Mouse (Mus musculus): Measurements from ENCODE around the gene Zfp683. TPM values are rescaled to one million over a fixed set of nuclear protein-coding genes. Genes with fewer than 3 reads are reported as not detected.

Gene Zfp683
- total and polyA plus RNA-seq, 3 experiments: 0.16 TPM; not detected in 2

- dilution Hi-C loops (cut with MboI; ENCODE audit: extremely low pct_ligation_motif_present, extremely low pct_unique_long_range_greater_than_20kb, low sequenced_read_pairs): no loop called here
- Histone ChIP-seq H3K9ac (ENCODE audit: insufficient read depth, low read depth) (no peak overlapping the region), H3K9me3 (replicated peaks; ENCODE audit: low read length) (peaks cover 14% of the 10 kb centered on the region), H3K4me3 (replicated peaks in 1 of 3; ENCODE audit: low read depth in 2 of 3, low read length in 2 of 3, poor library complexity in 1 of 3) (no peak overlapping the region), H3K27ac (ENCODE audit: insufficient read depth, low read depth) (no peak overlapping the region), H3K4me1 (ENCODE audit: control insufficient read depth in 1 of 2, insufficient read depth in 2 of 2) (peaks cover 2 to 15% of the 10 kb centered on the region in 2 experiments; a peak in 2 of 4 replicates), H3K79me2 (replicated peaks; ENCODE audit: control insufficient read depth, extremely low read depth, insufficient read depth, poor library complexity, severe bottlenecking) (no peaks in the 10 kb centered on the region), H3K4me2 (ENCODE audit: insufficient read depth, low read depth, poor library complexity, severe bottlenecking) (no peak overlapping the region), H3K27me3 (replicated peaks) (no peaks in the 10 kb centered on the region), H3K36me3 (replicated peaks in 1 of 2; ENCODE audit: control insufficient read depth in 1 of 2, insufficient read depth in 1 of 2, low read length in 1 of 2) (no peaks in the 10 kb centered on the region)
- TF ChIP-seq MAFK (IDR thresholded peaks at IDR 0.05; ENCODE audit: insufficient replicate concordance, low read length): no peak
- TF ChIP-seq CTCF (conservative IDR thresholded peaks at IDR 0.05 in 1 of 2, IDR thresholded peaks at IDR 0.05 in 1 of 2; ENCODE audit: low read depth in 2 of 2, low read length in 2 of 2): no peak
- no peak for TF ChIP-seq ZNF384 (IDR thresholded peaks at IDR 0.05; ENCODE audit: low read depth, low read length)
- TF ChIP-seq HCFC1 (IDR thresholded peaks at IDR 0.05; ENCODE audit: low read depth, low read length): no peak
- no peak for TF ChIP-seq TBP (conservative IDR thresholded peaks at IDR 0.05; ENCODE audit: low read depth, low read length)
- TF ChIP-seq CHD1 (IDR thresholded peaks at IDR 0.05; ENCODE audit: low read depth, low read length): no peak
- no peak for TF ChIP-seq PAX5 (IDR thresholded peaks at IDR 0.05; ENCODE audit: low read length)
- no peak for TF ChIP-seq MAZ (IDR thresholded peaks at IDR 0.05; ENCODE audit: low read depth, low read length)
- TF ChIP-seq MXI1 (IDR thresholded peaks at IDR 0.05; ENCODE audit: low read depth, low read length): no peak
- TF ChIP-seq SMC3 (IDR thresholded peaks at IDR 0.05; ENCODE audit: low read depth, low read length): no peak
- no peak for TF ChIP-seq IRF4 (IDR thresholded peaks at IDR 0.05; ENCODE audit: low read depth, low read length)
- TF ChIP-seq ELF1 (IDR thresholded peaks at IDR 0.05; ENCODE audit: low read depth, low read length): no peak
- TF ChIP-seq ETS1 (conservative IDR thresholded peaks at IDR 0.05; ENCODE audit: low read depth, low read length): no peak
- no peak for TF ChIP-seq ZMIZ1 (IDR thresholded peaks at IDR 0.05; ENCODE audit: low read depth, low read length)
- TF ChIP-seq NRF1 (IDR thresholded peaks at IDR 0.05; ENCODE audit: low read depth, low read length): no peak
- TF ChIP-seq ZC3H11A (IDR thresholded peaks at IDR 0.05; ENCODE audit: low read depth, low read length): no peak
- in situ Hi-C loops (cut with MboI; ENCODE audit: low pct_ligation_motif_present, low pct_unique_long_range_greater_than_20kb, low sequenced_read_pairs): no loop called here
- DNase-seq (ENCODE audit: extremely low read depth): no peak
Measured at GRCm38 (mm10) chr4:134047648-134048047, 6.0 kb upstream of the Zfp683 start.

GRCm38 (mm10) chr4:134051912-134052311 is 1.7 kb upstream of the Zfp683 start:
- no peak for DNase-seq (ENCODE audit: extremely low read depth)
- Histone ChIP-seq H3K4me2 (ENCODE audit: insufficient read depth, low read depth, poor library complexity, severe bottlenecking) (no peak overlapping the region), H3K36me3 (replicated peaks in 1 of 2; ENCODE audit: control insufficient read depth in 1 of 2, insufficient read depth in 1 of 2, low read length in 1 of 2) (no peaks in the 10 kb centered on the region), H3K9me3 (replicated peaks; ENCODE audit: low read length) (peaks cover 4% of the 10 kb centered on the region), H3K79me2 (replicated peaks; ENCODE audit: control insufficient read depth, extremely low read depth, insufficient read depth, poor library complexity, severe bottlenecking) (no peaks in the 10 kb centered on the region), H3K9ac (ENCODE audit: insufficient read depth, low read depth) (no peak overlapping the region), H3K27ac (ENCODE audit: insufficient read depth, low read depth) (no peak overlapping the region), H3K27me3 (replicated peaks) (peaks cover 2% of the 10 kb centered on the region), H3K4me1 (ENCODE audit: control insufficient read depth in 1 of 2, insufficient read depth in 2 of 2) (peaks cover 5 to 10% of the 10 kb centered on the region in 2 experiments; a peak in 3 of 4 replicates), H3K4me3 (replicated peaks in 1 of 3; ENCODE audit: low read depth in 2 of 3, low read length in 2 of 3, poor library complexity in 1 of 3) (no peak overlapping the region)
- dilution Hi-C loops (cut with MboI; ENCODE audit: extremely low pct_ligation_motif_present, extremely low pct_unique_long_range_greater_than_20kb, low sequenced_read_pairs) (no loop called here), in situ Hi-C loops (cut with MboI; ENCODE audit: low pct_ligation_motif_present, low pct_unique_long_range_greater_than_20kb, low sequenced_read_pairs) (no loop called here)
- no peak for TF ChIP-seq CTCF (conservative IDR thresholded peaks at IDR 0.05 in 1 of 2, IDR thresholded peaks at IDR 0.05 in 1 of 2; ENCODE audit: low read depth in 2 of 2, low read length in 2 of 2)
- no peak for TF ChIP-seq POLR2A (IDR thresholded peaks at IDR 0.05; ENCODE audit: low read depth, low read length)
- TF ChIP-seq IRF4 (IDR thresholded peaks at IDR 0.05; ENCODE audit: low read depth, low read length): no peak
- TF ChIP-seq MAX (IDR thresholded peaks at IDR 0.05; ENCODE audit: low read length): no peak
- no peak for TF ChIP-seq JUND (conservative IDR thresholded peaks at IDR 0.05; ENCODE audit: low read depth, low read length)
- no peak for TF ChIP-seq USF2 (conservative IDR thresholded peaks at IDR 0.05; ENCODE audit: low read depth, low read length)
